Mouse (Mus musculus) E14TG2a.4 (cell line): Measurements from ENCODE around the gene Smyd3.

Source experiments
- H3K27me3 ChIP-seq: 2 replicates; pipeline ENCODE4 v1.6.1; 2014; ENCODE audit warnings: low read length, control low read depth; ENCODE audit not compliant: insufficient read depth
- H3K36me3 ChIP-seq: 2 replicates; pipeline ENCODE4 v1.6.1; 2014; ENCODE audit warnings: low read length, control low read depth; ENCODE audit not compliant: insufficient read depth
- H3K4me1 ChIP-seq: replicated peaks from 2 replicates; pipeline ENCODE4 v1.6.1; 2014; ENCODE audit warnings: low read depth, low read length, control low read depth
- H3K4me3 ChIP-seq: replicated peaks from 2 replicates; pipeline ENCODE4 v1.5.1; 2014; ENCODE audit warnings: mild to moderate bottlenecking, low read length
- H3K9me3 ChIP-seq: 2 replicates; pipeline ENCODE4 v1.6.1; 2014; ENCODE audit warnings: low read length, control low read depth
- CTCF ChIP-seq: conservative IDR thresholded peaks from 2 replicates; pipeline ENCODE4 v1.5.1; 2014; ENCODE audit warnings: low read length
- NANOG ChIP-seq: IDR thresholded peaks from 2 replicates; pipeline ENCODE4 v1.6.1; 2014; ENCODE audit warnings: borderline replicate concordance, low read length, mixed read lengths
- POU5F1 ChIP-seq: IDR thresholded peaks from 2 replicates; pipeline ENCODE4 v1.6.1; 2014; ENCODE audit warnings: low read length, borderline replicate concordance

The Smyd3 gene

DNA sequence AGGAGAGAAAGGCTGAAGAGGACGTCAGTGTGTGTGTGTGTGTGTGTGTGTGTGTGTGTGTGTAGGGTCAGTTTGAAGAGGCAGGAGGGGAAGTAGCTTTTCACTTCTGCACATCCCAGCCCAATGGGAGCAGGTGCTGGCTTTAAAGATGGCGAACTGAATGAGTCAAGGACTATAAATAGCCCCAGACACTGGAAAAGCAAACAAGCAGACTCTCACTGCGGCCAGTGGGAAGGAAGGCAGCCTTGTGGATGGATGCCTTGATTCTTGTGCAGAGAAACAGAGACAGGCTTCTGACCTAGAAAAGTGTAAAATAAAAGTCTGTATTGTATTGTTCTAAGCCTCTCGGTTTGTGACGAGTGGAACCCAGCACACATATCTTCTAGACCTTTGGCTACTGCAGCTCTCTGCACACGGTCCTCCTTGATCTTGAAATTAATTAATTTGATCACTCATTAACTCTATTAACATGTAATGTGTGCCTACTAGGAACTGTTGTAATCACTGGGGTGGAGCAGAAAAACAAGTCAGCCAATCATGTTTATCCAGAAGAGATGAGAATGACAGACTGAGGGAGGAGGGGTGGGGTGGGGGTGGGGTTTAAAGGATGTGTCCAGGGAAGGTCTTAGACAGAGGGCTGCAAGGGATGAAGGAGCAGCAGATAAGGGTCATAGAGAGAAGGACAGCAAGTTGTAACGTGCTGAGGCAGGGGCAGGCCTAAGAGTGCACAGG, 463.3 kb downstream of the Smyd3 start:
- TF ChIP-seq POU5F1 (no peak), CTCF (no peak), NANOG (no peak)
- H3K9me3 ChIP-seq = no peaks in the 10 kb centered on the region
- no peak overlapping the region for H3K4me3 ChIP-seq
- H3K4me1 ChIP-seq = peaks cover 8% of the 10 kb centered on the region
- H3K27me3 ChIP-seq = no peaks in the 10 kb centered on the region
- no peaks in the 10 kb centered on the region for H3K36me3 ChIP-seq

DNA sequence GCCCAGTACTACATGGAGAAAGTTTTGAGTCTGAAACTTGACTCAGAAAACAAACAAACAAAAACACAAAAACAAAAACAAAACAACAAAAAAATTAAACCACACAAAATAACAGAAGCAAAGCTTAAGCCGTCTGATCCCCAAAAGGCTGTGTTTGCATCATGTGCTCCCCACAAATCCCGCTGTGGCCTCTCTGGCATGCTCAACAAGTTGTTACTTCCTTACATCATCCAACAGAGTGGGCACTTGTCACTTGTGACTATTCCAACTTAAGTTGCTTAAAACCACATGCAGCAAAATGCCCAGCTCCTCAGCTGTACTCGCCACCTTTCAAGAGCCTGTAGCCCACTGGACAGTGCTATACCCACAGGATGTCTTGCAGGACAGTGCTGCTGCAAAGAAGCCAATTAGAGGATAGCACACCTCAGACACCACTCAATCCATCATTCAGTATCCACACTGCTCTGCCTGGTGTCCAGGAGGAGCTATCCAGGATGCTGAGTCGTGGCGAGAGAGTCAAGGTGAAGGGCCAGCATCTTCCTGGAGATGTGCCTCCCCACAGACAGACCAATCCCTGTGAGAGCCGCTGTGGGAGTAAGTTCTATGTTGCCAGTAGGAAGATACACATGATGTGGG, 465.2 kb downstream of the Smyd3 start:
- Histone ChIP-seq H3K4me3 (no peak overlapping the region), H3K9me3 (no peaks in the 10 kb centered on the region), H3K4me1 (peaks cover 2% of the 10 kb centered on the region; the same call in 1 of the 2 replicates), H3K27me3 (no peaks in the 10 kb centered on the region), H3K36me3 (no peaks in the 10 kb centered on the region)
- TF ChIP-seq NANOG (no peak), POU5F1 (no peak), CTCF (no peak)

DNA sequence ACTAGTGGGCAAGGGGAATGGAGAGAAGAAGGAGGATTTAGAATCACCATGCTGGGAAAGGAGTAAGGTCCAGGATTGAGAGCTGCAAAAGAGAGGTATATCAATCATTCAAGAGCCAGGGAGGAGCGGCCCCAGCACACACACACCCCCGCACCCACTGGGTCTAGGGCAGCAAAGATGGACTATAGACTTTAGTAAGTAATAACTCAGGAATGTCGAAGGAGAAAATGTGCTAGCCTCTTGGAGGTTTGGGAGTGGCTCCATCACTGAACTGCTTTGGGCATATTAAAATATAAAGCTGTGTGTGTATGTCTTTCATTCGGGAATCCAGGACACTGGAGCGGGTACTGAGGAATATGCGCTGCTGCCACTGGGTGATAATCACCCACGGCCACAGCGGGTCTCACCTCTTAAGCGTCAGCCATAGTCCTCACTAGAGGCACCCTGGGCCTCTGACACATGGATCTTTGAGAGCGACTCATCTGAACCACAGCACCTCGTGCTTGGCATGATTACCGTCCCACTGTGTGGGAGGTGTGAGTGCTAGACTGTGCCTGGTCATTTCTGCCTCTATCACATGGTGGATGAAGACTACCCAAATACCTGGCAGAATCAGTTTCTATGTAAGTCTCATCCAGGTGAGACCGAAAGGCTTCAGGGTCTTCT, 469.8 kb downstream of the Smyd3 start:
- TF ChIP-seq CTCF (no peak), POU5F1 (no peak)
- H3K4me1 ChIP-seq = peaks cover 4% of the 10 kb centered on the region; the same call in 1 of the 2 replicates

DNA sequence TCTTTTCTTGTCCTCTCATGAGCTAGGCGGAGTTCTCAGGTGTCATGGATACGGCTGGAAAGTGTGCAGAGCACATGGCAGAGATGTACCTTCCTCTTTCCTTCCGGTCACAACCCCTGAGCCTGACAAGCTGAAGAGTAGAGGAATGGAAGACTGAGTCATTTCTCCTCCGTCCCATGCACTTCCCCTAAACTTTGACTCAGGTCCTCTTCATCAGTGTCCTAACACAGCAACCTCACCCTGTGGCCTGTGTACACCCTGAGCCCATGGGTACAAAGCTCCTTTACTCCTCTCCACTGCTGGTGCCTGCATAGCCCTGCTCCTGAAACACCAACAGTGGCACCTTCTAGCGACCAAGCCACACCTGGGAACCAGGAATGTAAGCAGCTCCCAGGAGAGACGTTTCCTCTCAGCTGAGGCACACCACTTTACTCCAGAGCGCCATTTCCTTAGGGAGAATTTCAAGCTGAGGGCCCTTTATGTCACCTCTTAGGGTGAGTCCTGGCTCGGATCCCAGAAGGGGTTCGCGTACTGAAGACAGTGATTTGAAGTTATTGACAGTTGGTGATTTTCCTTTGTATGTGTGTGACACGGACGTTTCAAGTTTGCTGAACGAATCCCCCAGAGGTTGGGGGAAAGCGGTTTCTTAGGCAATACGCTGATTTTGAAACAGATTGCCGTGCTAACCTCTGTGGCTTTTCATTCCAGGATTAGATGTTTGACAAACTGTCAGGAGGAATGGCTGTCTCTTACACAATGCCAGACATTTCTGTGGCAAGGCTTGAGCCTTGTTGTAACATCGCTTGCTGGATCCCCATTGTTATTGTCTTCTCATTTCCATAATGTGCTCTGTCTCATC, 471.8 kb downstream of the Smyd3 start:
- TF ChIP-seq POU5F1 (no peak), CTCF (no peak), NANOG (no peak)
- H3K36me3 ChIP-seq = no peaks in the 10 kb centered on the region; the same call in 1 of the 2 replicates
- H3K9me3 ChIP-seq = no peaks in the 10 kb centered on the region
- H3K4me1 ChIP-seq = peaks cover 18% of the 10 kb centered on the region
- no peaks in the 10 kb centered on the region for H3K27me3 ChIP-seq
- no peak overlapping the region for H3K4me3 ChIP-seq

More for the DNA sequence above, 469.8 kb downstream of the Smyd3 start:
- Histone ChIP-seq H3K9me3 (no peaks in the 10 kb centered on the region), H3K27me3 (no peaks in the 10 kb centered on the region), H3K4me3 (no peak overlapping the region), H3K36me3 (no peaks in the 10 kb centered on the region)

DNA sequence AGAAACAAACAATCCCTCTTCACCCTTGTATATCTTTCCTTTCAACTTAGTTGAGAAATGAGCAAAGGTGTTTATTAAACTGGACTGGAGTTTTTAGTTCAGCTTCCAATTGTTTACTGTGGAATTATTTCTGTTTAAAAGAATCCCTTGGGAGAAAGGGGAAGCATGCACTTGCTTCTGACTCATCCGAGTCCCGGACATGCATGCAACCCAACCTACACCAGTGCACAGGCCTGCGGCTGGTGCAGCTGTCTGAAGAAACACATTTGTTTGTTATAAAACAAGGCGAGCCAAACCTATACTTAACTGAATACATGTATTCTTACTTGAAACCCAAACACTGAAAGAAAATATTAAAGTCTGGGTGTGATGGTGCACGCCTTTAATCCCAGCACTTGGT, 473.7 kb downstream of the Smyd3 start:
- H3K36me3 ChIP-seq = no peaks in the 10 kb centered on the region; the same call in 1 of the 2 replicates
- H3K4me1 ChIP-seq = peaks cover 18% of the 10 kb centered on the region
- no peak overlapping the region for H3K4me3 ChIP-seq
- H3K27me3 ChIP-seq = no peaks in the 10 kb centered on the region
- TF ChIP-seq CTCF (no peak), POU5F1 (no peak), NANOG (no peak)
- H3K9me3 ChIP-seq = no peaks in the 10 kb centered on the region

DNA sequence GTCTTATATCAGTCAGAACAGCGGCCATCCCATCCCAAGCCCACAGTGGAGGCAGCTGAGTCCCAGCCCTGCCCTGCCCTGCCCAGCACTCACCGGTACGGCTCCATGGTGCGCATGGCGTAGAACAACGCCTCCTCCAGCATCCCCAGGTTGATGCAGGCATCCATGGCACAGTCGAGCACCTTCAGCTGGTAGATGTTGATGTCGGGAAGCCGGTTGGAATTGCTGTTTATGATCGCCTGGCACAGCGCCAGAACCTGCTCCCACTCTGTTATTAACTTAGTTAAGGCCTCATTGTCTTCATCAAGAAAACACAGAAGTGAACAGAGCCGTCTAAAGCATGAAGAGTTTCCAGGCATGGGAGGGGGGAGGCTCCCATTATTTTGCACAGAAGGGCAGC, 474.2 kb downstream of the Smyd3 start:
- Histone ChIP-seq H3K4me1 (peaks cover 18% of the 10 kb centered on the region), H3K4me3 (no peak overlapping the region)
- TF ChIP-seq CTCF (no peak), POU5F1 (no peak), NANOG (no peak)

DNA sequence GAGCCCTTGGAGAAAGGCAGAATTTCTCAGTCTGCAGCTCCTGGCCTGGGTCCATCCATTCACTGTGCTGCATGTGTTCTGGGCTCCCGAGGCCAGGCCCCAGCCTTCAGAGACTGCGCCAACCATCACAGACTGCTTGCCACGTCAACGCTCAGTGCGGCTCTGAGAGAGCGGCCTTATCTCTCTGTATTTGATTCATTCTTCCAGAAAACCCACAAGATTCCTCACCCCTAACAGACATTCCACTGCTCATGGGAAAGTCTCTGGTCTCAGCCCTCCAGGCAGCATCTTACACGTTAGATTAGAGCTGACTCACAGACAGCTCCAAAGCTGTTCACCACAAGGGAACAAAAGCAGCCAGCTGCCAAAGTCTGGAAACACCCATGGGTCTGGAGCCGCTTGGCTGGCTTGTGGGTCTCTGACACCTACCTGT, 475.9 kb downstream of the Smyd3 start:
- no peak for TF ChIP-seq POU5F1
- no peak for TF ChIP-seq CTCF
- TF ChIP-seq NANOG = no peak
- peaks cover 14% of the 10 kb centered on the region for H3K4me1 ChIP-seq
- no peaks in the 10 kb centered on the region for H3K9me3 ChIP-seq
- no peaks in the 10 kb centered on the region; the same call in 1 of the 2 replicates for H3K36me3 ChIP-seq
- no peak overlapping the region for H3K4me3 ChIP-seq
- no peaks in the 10 kb centered on the region for H3K27me3 ChIP-seq

More for the DNA sequence above, 474.2 kb downstream of the Smyd3 start:
- Histone ChIP-seq H3K9me3 (no peaks in the 10 kb centered on the region), H3K27me3 (no peaks in the 10 kb centered on the region), H3K36me3 (no peaks in the 10 kb centered on the region; the same call in 1 of the 2 replicates)
